Mouse (Mus musculus) adrenal gland, adult (tissue): ENCODE measurements around the gene Olfr951.

Experiments
- DNase-seq, 2 experiments: peaks; one replicate each; pipeline ENCODE4 v3.0.0; 2022 to 2023; ENCODE audit warnings: low spot score in 1 of 2; ENCODE audit not compliant: inconsistent age in 2 of 2

Olfr951 gene

GRCm38 (mm10) chr9:39387110-39387509 is at the start of gene Olfr951:
Gene Olfr951 (plus strand): TSS chr9:39387410.
- no peak for DNase-seq

GRCm38 (mm10) chr9:39427048-39427447 is 39.8 kb downstream of the Olfr951 start, which contains the start of gene Olfr952:
Gene Olfr952 (minus strand): TSS chr9:39427148.
- DNase-seq, result no peak
